Mouse (Mus musculus) splenic B cell, adult 2 months (primary cell): Measurements from ENCODE around the gene Mov10l1.

Experiments used
- DNase-seq: peaks from one replicate; pipeline ENCODE4 v3.0.0-alpha.2; 2011; ENCODE audit warnings: low read depth, low spot score
- H3K27me3 ChIP-seq: 2 replicates; pipeline ENCODE4 v1.6.1; 2012; ENCODE audit warnings: mild to moderate bottlenecking, low read length, moderate library complexity, mixed read lengths; ENCODE audit not compliant: control insufficient read depth, poor library complexity, insufficient read depth, severe bottlenecking
- H3K36me3 ChIP-seq: 2 replicates; pipeline ENCODE4 v1.6.1; 2012; ENCODE audit warnings: mild to moderate bottlenecking, low read length, moderate library complexity, mixed read lengths; ENCODE audit not compliant: control insufficient read depth, poor library complexity, insufficient read depth, severe bottlenecking

The Mov10l1 gene

DNA sequence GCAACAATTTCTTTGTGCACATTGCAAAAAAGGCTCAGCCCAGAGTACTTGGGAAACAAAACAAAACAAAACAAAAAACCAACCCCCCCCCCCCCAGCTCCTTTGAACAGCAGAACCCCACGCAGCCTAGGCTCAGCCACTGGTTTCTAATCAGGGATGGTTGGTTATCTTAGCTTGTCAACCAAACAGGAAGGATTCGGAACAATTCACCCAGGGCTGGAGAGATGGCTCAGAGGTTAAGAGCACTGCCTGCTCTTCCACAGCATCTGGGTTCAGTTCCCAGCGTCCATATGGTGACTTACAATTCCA is 3.6 kb upstream of the Mov10l1 start:
- no peak for DNase-seq
- H3K36me3 ChIP-seq, result no peaks in the 10 kb centered on the region
- H3K27me3 ChIP-seq, result no peaks in the 10 kb centered on the region

DNA sequence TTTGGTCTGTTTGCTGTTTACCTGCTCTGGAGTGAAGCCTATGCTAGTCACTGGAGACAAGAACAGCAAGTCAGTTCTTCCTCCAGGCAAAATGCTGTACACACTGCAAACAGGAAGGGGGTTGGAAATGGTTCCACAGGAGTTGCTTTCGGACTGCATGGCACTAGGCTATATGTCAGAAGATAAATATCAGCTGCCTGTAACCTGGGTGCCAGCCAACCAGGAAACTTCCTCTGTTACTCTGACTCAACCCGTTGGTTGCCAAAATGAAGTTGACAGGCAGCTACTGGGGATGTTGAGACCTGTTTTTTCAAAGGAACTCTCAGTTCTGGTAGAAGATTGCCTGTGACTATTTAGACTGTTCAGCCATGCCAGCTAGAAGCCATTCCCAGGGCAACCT is 6.5 kb downstream of the Mov10l1 start:
- Histone ChIP-seq H3K36me3 (no peaks in the 10 kb centered on the region), H3K27me3 (no peaks in the 10 kb centered on the region)
- no peak for DNase-seq

DNA sequence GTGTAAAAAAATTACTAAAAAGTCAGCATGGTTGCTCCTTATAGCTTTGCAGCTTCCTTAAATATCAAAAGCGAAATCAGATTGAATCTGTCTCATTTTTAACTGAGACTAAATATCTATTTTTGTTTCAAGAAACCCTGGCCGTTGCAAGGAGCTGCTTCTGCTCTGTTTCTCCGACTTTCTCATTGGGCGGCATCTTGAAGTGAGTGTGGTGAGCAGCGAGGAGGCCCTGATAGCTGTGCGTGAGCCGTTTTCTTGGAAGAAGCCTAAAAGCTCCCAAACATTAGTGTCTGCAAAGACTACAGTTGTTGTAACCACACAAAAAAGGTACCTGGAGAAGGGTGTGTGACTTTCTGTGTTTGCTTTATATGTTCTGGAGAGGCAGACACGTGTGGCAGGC is 15.9 kb downstream of the Mov10l1 start:
- H3K36me3 ChIP-seq, result no peaks in the 10 kb centered on the region
- no peaks in the 10 kb centered on the region for H3K27me3 ChIP-seq
- DNase-seq, result no peak

DNA sequence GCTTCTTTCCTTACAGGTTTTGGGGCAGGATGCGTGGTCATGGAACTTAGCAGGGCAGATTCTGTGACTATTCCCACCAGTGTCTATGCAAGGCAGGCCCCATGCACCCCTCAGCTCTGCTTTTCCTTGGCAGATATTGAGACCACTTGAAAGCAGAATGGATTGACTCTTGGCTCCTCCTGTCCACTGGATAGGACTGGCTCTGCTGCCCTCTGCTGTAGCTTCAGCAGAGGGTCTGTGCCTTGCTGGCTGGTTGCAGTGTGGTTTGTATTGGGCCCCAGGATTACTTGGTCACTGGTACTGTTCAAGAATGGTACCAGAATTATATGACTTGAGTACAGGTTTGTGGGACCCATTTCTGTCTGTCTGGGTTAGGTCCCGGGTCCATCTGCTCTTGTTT is 16.4 kb downstream of the Mov10l1 start:
- no peaks in the 10 kb centered on the region for H3K36me3 ChIP-seq
- no peak for DNase-seq

DNA sequence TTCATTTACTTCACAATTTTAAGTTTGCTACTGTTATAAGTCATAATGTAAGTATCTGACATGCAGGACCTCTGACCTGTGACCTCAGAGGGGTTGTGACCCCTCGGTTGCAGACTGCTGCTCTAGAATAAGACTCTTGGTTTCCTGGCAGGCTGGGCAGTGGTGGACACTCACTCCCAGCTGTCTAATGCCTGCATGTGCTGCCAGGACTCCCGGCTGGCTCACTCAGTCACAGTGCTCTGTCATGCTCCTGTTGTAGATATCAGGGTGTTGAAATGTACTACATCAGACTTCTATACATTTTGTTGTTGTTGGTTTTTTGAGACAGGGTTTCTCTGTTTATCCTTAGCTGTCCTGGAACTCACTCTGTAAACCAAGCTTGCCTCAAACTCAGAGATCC is 17.7 kb downstream of the Mov10l1 start:
- Histone ChIP-seq H3K36me3 (no peaks in the 10 kb centered on the region), H3K27me3 (no peaks in the 10 kb centered on the region)
- no peak for DNase-seq

More for the DNA sequence above, 16.4 kb downstream of the Mov10l1 start:
- no peaks in the 10 kb centered on the region for H3K27me3 ChIP-seq

DNA sequence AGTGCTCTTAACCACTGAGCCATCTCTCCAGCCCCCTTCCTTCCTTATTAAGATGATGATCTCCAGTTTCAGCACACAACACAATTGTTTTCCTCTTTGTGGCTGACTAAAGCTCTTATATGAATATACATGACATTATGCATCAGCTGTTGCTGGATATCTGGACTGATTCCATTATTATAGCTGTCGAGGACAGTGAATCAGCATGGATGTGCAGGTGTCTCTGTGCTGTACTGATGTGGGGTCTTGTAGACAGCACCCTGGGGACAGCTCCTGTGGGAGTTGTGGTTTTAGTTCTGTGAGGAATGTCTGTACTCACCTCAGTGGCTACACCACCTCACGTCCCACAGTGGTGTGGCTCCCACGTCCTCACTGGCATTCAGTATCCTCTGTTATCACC is 18.5 kb downstream of the Mov10l1 start:
- H3K27me3 ChIP-seq, result no peaks in the 10 kb centered on the region
- H3K36me3 ChIP-seq, result no peaks in the 10 kb centered on the region
- no peak for DNase-seq

DNA sequence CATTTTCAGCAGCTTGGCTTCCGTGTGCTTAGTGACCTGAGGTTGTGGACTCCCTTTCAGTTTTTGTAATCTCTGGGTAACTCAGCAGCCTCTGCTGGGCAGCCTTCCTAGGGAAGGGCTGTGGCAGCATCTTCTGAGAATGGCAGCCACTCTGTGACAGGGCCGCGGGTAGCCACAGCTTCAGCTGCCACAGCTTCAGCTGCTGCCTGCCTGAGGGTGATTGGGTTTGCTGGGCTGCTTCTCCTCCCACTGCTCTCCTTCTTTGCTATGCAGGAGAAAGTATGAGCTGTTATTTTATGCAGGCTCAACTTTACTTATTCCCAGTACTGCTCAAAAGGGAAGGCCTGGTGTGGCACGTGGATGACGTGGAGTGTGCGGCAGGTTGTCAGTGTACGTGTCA is 24.3 kb downstream of the Mov10l1 start:
- DNase-seq, result no peak
- H3K36me3 ChIP-seq, result no peaks in the 10 kb centered on the region
- H3K27me3 ChIP-seq, result no peaks in the 10 kb centered on the region

DNA sequence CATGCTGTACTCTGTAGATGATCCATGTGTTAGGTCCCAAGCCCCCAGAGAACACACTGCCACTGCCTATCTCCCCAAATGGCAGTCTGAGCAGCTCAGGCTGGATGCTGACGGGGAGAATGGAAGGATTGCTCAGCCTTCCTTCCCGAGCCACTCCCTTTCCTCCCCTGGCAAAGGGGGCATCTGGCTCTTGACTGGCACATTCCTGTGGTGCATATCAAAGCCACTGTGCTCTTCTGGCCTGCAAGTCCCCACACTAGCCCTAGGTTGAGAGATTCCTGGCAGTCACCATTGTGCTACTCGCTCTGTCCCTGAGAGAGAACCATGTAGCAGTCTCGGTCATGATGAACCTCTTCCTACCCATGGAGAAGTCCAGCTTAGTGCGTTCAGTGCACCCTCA is 25.1 kb downstream of the Mov10l1 start:
- H3K36me3 ChIP-seq, result no peaks in the 10 kb centered on the region
- DNase-seq, result no peak

DNA sequence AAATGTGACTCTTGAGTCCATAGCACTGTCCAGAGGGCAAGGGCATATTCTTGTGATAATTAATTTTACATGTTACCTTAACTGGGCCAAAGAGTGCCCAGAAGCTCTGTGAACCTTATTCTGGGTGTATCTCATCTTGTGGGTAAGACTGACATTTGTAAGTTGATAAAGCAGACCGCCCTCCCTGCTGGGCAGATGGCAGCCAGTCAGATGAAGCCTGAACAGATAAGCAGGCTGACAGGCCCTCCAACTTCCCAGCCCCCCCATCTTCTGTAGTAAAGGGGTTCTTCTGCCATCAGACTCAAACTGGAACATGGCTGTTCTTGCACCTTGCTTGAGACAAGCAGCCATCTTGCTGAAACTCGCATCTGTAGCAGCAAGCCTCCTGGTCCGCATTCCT is 34.0 kb downstream of the Mov10l1 start:
- no peak for DNase-seq
- Histone ChIP-seq H3K36me3 (no peaks in the 10 kb centered on the region), H3K27me3 (no peaks in the 10 kb centered on the region)

More for the DNA sequence above, 25.1 kb downstream of the Mov10l1 start:
- no peaks in the 10 kb centered on the region for H3K27me3 ChIP-seq

DNA sequence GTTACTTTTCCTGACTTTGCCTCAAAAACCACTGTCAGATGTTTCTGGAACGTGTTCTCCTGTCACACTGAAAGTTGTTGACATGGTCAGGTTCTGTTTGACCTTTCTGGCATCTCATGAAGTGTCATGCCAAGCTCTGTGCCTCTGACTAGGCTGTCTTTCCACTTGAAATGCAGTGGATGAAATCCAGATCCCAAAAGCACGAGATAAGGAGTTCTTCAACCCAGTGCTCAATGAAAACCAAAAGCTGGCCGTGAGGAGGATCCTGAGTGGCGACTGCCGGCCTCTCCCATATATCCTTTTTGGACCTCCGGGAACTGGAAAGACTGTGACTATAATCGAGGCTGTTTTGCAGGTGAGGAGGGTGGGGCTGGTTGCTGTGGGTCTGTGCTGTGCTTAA is 37.4 kb downstream of the Mov10l1 start:
- Histone ChIP-seq H3K27me3 (no peaks in the 10 kb centered on the region), H3K36me3 (no peaks in the 10 kb centered on the region)
- DNase-seq, result no peak

DNA sequence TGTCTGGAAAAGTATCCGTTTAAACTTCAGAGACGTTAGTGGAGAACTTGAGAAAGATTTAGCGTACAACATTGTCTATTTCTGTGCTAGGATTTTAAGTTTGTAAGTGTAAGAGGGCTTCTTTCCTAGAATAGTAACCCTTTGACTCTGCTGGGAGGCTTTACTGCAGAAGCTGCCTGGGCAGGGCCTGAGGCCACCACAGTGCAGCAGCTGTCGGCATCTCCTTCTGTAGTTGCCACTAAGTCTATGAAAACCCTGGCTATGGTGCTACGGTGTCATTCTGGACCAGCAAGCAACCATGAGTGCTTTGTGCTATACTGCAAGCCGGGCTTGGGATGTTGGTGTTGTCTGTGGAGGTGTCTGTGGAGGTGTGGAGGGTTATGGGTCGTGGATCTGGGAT is 37.8 kb downstream of the Mov10l1 start:
- no peaks in the 10 kb centered on the region for H3K27me3 ChIP-seq
- no peaks in the 10 kb centered on the region for H3K36me3 ChIP-seq
- no peak for DNase-seq

DNA sequence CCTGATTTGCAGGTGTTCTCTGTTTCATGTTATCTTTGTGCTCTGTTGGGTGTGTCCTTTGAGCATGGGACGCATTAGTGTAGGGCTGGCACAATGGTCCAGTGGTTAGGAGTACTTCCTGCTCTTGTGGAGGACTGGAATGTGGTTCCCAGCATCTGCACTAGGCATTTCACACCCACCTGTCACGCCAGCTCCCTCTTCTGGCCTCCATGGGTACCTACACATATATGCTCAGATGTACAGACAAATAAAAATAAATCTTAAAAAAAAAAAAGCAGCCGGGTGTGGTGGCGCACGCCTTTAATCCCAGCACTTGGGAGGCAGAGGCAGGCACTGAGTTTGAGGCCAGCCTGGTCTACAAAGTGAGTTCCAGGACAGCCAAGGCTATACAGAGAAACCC is 61.7 kb downstream of the Mov10l1 start:
- no peak for DNase-seq

DNA sequence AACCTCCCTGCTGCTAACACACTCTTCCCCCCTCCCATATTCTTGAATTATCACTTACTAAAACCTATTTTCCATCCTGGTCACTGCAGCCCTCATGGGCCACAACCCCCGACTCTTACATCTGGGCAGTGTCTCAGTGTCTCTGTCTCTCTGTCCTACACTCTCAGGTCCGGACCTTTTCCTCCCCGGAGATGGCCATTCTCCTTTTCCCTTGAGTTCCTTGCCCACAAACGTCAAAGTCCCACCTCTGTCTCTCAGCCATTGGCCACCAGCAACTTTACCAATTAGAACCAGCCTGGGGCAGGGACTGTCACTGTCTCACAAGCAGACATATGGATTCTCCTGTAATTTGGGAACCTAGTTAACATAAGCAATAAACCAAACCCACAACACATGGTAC is 63.6 kb downstream of the Mov10l1 start:
- no peaks in the 10 kb centered on the region for H3K27me3 ChIP-seq
- H3K36me3 ChIP-seq, result no peaks in the 10 kb centered on the region
- no peak for DNase-seq

More for the DNA sequence above, 61.7 kb downstream of the Mov10l1 start:
- H3K27me3 ChIP-seq, result no peaks in the 10 kb centered on the region
- no peaks in the 10 kb centered on the region for H3K36me3 ChIP-seq

DNA sequence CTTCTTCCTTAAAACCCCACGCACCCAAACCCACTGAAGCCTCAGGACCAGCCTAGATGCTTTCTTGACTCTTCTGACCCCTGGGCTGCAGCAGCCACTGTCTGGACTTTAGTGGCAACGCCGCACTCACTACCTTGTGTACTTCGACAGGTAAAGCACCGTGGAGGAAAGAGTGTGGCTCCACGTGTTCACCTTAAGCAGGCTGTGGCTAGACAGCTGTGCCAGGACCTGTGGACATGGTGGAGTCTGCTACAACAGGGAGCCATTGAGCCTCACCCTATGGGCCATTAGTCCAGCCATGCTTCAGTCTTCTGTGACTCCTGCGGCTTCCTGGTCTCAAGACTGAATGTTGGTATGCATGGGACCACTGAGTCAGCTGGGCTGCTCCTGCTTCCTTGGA is 72.0 kb downstream of the Mov10l1 start:
- peaks cover 2% of the 10 kb centered on the region; the same call in 1 of the 2 replicates for H3K27me3 ChIP-seq
- DNase-seq, result no peak
- H3K36me3 ChIP-seq, result no peaks in the 10 kb centered on the region

DNA sequence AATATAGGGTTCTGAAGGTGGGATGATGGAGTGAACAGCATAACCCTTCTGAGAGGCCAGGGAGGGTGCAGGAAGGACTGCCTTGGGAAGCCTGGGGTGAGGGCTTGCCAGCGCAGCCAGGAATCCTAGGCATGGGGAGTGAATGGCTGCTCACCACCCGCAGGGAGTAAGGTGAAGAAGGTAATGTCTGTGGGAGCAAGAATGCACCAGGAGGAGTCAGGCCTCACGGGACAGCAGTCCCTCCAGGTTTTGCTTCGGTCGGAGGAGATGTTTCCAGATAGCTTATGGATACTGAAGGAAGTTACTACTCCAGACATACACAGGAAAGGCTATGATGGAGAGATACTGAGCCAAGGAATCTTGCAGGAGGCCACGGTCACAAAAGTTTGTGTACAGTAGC is 76.0 kb downstream of the Mov10l1 start:
- Histone ChIP-seq H3K27me3 (peaks cover 2% of the 10 kb centered on the region), H3K36me3 (no peaks in the 10 kb centered on the region)
- no peak for DNase-seq

DNA sequence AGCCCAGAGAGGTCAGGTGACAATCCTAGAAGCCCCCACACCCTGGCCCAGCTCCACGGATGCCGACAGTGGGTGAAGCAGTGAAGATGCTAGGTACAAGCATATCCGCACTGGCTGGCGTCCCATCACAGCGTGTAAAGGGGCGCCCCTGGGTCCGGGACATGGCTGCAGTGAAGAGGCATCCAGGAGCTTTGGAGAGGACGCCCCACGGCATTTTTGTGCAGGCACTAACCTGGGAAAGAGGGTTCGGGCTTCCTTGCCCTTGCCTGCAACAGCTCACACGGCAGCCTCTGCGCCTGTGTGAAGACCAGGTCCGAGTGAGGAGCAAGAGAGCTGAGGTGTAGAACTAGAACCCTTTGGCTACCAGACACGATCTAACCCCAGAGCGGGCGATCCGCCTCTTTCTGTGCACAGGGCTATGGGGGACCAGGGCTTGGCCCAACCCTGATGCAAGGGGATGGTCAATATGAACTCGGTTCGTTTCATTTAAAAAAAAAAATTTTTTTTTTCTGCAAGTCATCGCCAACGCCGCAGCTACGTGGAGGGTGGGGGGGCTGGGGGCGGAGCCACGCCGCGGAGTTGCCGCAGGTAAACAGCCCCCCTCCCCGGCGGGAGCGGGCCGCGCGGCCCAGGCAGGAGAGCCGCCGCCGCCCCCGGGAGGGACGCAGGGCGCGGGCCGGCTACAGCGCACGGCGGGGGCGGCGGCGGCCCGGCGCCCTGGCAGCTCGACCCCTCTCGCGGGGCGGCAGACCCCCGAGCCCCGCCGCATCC is 76.6 kb downstream of the Mov10l1 start, which contains the start of gene Panx2:
Gene Panx2 (plus strand): TSS at position 574 of the 771 bp plus-strand sequence.
- no peaks in the 10 kb centered on the region for H3K36me3 ChIP-seq
- peaks cover 2% of the 10 kb centered on the region for H3K27me3 ChIP-seq
- DNase-seq, result no peak
